Mouse (Mus musculus) intestine, postnatal 0 days (tissue): ENCODE results near the gene Smg9. TPM values are rescaled to one million over a fixed set of nuclear protein-coding genes. Genes with fewer than 3 reads are reported as not detected.

Experiments
- ATAC-seq: fragments of 200-750 bp; cut with Nextera tagmentation; 2 replicates; pipeline ENCODE4 v1.8.0; 2017; ENCODE audit warnings: mild to moderate bottlenecking, moderate TSS enrichment, moderate library complexity
- H3K27ac ChIP-seq: fragments of 300-500 bp; sonication (generic); 2 replicates; pipeline ENCODE4 v1.5.1; 2014; ENCODE audit warnings: mild to moderate bottlenecking, low read depth, low read length, moderate library complexity
- H3K27me3 ChIP-seq: fragments of 300-500 bp; sonication (generic); replicated peaks from 2 replicates; pipeline ENCODE4 v1.6.1; 2014; ENCODE audit warnings: low read length, mixed read lengths; ENCODE audit not compliant: control insufficient read depth, insufficient read depth
- H3K36me3 ChIP-seq: fragments of 300-500 bp; sonication (generic); 2 replicates; pipeline ENCODE4 v1.6.1; 2014; ENCODE audit warnings: mild to moderate bottlenecking, moderate library complexity; ENCODE audit not compliant: control insufficient read depth, insufficient read depth
- H3K4me1 ChIP-seq: fragments of 300-500 bp; sonication (generic); replicated peaks from 2 replicates; pipeline ENCODE4 v1.6.1; 2014; ENCODE audit warnings: antibody characterized with exemption, low read length, mixed read lengths; ENCODE audit not compliant: control insufficient read depth, insufficient read depth
- H3K4me2 ChIP-seq: fragments of 300-500 bp; sonication (generic); replicated peaks from 2 replicates; pipeline ENCODE4 v1.6.1; 2014; ENCODE audit warnings: low read depth, mild to moderate bottlenecking, moderate library complexity
- H3K4me3 ChIP-seq: fragments of 300-500 bp; sonication (generic); 2 replicates; pipeline ENCODE4 v1.5.1; 2014; ENCODE audit warnings: low read depth, low read length
- H3K9ac ChIP-seq: fragments of 300-500 bp; sonication (generic); 2 replicates; pipeline ENCODE4 v1.6.1; 2014; ENCODE audit warnings: mild to moderate bottlenecking, low read depth, low read length
- H3K9me3 ChIP-seq: fragments of 300-500 bp; sonication (generic); 2 replicates; pipeline ENCODE4 v1.6.1; 2016; ENCODE audit warnings: mixed run types; ENCODE audit not compliant: control insufficient read depth
- CTCF ChIP-seq: sonication (generic); IDR thresholded peaks from 2 replicates; pipeline ENCODE4 v1.5.1; 2016; ENCODE audit warnings: low read depth, mild to moderate bottlenecking, control low read depth, antibody characterized with exemption, moderate library complexity
- WGBS: fragments of 180-500 bp; shearing (Covaris S2); extraction: QIAGEN DNeasy Blood & Tissue Kit; methylation state at CpG from one replicate; pipeline ENCODE4 v1.1.7; 2014; 5-methylcytosine and 5-hydroxymethylcytosine counted together
- polyA plus RNA-seq: library from polyadenylated mRNA; unstranded; fragments of >200 nt; fragmentation: Nextera tagmentation; extraction: Ambion mirVana; gene quantifications from 2 replicates; pipeline ENCODE4 v1.2.1, GENCODE M21; 2015

Gene Smg9
- polyA plus RNA-seq, 1 experiment from 2014 or later = 15.1 TPM

DNA sequence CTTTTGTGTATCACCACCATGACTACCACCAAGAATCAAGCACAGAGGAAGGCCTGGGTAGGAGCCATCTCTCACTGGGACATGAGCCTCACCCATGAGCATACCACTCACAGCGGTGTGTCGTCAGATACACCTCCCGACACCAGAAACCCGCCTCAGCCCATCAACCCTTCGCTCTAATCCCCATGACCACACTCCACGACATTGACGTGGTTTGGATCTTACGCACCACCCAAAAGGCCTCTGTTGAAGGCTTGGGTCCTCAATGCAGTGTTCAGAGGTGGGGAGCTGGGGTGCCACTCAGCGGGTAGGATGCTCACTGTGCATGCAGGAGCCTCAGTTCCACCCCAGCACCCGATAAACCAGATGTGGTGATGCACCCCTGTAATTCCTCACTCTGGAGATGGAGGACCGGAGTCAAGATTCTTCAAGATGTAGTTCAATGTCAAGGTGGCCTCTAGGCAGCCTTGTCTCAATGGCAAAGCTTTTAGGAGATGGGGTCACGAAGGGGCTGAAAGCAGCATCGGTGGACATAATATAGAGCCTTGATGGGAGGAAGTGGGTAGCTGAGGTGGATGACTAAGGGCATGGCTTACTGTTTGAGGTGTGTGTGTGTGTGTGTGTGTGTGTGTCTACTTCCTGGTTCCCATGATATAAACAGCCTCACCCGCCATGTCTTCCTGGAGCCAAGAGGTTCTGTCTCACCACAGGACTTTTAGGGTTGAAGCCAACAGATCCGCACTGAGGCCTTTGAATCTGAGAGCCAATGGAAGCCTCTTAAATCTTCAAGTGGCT lies 31.3 kb downstream of the Smg9 start:
- H3K9me3 ChIP-seq = no peaks in the 10 kb centered on the region
- ATAC-seq = no peak
- no peak overlapping the region for H3K4me3 ChIP-seq
- H3K9ac ChIP-seq = no peak overlapping the region
- H3K4me1 ChIP-seq = no peaks in the 10 kb centered on the region
- H3K36me3 ChIP-seq = no peaks in the 10 kb centered on the region
- no peak overlapping the region for H3K27ac ChIP-seq
- peaks cover 8% of the 10 kb centered on the region; the same call in 1 of the 2 replicates for H3K27me3 ChIP-seq
- no peak for TF ChIP-seq CTCF
- WGBS = 90% methylated on average over 15 of the region's 15 CpGs
- no peak overlapping the region for H3K4me2 ChIP-seq

DNA sequence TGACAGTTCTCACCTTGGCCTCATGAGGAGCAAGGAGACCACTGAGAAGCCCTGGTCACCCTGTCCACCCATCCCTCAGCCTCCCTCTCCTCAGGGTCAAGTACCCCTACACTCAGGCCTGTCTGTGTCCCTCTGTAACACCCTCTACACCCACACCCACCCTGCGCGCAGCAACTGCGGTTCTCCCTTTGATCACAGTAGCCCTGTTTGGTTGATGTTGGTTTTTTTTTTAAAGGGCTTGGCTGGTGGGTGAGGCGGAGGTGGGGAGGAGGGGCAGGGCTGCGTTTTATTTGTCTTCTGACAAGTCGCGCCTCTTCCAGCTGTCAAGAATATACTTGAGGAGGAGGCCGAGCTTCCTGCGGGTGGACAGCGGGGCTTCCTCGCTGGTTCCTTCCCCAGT lies 32.3 kb downstream of the Smg9 start:
- Histone ChIP-seq H3K27ac (no peak overlapping the region), H3K9me3 (no peaks in the 10 kb centered on the region), H3K36me3 (no peaks in the 10 kb centered on the region), H3K9ac (no peak overlapping the region), H3K4me3 (no peak overlapping the region), H3K4me1 (no peaks in the 10 kb centered on the region), H3K27me3 (peaks cover 8% of the 10 kb centered on the region; the same call in 1 of the 2 replicates), H3K4me2 (no peak overlapping the region)
- ATAC-seq = no peak
- WGBS = 38% methylated on average over 11 of the region's 11 CpGs
- TF ChIP-seq CTCF = no peak

DNA sequence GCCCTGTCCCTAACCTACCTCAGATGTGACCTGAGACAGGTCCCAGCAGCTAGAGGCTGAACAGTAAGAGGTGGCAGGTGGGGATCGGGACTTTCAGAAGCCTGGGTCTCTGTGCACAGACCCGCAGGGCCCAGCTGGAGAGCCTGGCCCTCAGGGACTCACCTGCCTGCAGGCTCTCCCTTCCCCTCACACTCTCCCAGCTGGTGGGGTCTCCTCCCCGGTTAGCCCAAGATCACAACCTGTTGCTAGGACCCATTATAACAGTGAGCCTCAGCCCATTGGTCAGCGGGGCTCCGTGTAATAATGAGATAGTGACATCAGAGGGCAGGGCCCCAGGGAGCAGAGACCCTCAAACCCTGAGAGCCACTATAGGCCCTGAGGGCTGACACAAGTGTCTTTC lies 35.9 kb downstream of the Smg9 start:
- H3K4me2 ChIP-seq = no peak overlapping the region
- H3K4me3 ChIP-seq = no peak overlapping the region
- no peaks in the 10 kb centered on the region for H3K36me3 ChIP-seq
- no peak for TF ChIP-seq CTCF
- H3K9ac ChIP-seq = no peak overlapping the region
- no peaks in the 10 kb centered on the region for H3K4me1 ChIP-seq
- no peak for ATAC-seq
- no peak overlapping the region for H3K27ac ChIP-seq
- no peaks in the 10 kb centered on the region for H3K9me3 ChIP-seq
- H3K27me3 ChIP-seq = peaks cover 8% of the 10 kb centered on the region; the same call in 1 of the 2 replicates
- WGBS = 68% methylated on average over 5 of the region's 5 CpGs

DNA sequence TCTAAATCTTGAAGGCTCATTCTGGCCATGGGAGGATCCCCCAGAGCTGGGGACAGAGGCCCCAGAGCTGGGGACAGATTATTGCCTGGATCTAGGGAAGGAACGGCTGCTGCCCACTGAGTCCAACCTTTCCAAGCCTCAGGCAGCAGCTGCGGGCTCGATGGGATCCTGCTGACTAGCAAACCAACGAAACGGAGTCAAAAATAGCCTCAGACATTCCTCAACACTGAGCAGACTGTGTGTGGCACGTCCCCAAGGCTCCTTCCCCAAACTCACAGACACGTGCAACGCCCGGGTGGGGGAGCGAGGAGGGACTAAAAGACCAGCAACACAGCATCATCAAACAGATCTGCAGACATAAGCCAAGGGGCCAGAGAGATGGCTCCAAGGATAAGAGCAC lies 38.6 kb downstream of the Smg9 start:
- H3K9ac ChIP-seq = no peak overlapping the region
- H3K4me1 ChIP-seq = no peaks in the 10 kb centered on the region
- peaks cover 6% of the 10 kb centered on the region; the same call in 1 of the 2 replicates for H3K27me3 ChIP-seq
- no peaks in the 10 kb centered on the region for H3K9me3 ChIP-seq
- no peaks in the 10 kb centered on the region for H3K36me3 ChIP-seq
- ATAC-seq = no peak
- no peak overlapping the region for H3K4me2 ChIP-seq
- no peak overlapping the region for H3K27ac ChIP-seq
- WGBS = 65% methylated on average over 10 of the region's 10 CpGs
- no peak for TF ChIP-seq CTCF
- H3K4me3 ChIP-seq = no peak overlapping the region

DNA sequence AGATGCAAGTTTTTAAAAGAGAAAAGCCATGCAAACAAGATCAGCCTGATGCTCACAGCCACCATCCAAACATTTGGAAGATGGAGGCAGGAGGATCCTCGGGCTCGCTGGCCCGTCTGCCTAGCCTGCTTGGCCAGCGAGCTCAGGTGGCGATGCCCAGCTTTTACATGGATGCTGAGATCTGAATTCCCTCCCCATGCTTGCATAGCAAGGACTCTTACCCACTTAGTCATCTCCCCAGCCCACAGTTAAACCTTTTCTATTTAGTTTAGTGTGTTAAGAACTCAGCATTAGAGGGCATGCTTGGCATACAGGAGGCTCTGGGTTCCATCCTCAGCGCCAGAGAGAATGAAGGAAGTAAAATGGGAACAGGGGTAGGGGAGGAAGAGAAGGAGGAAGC lies 39.8 kb downstream of the Smg9 start:
- no peak for ATAC-seq
- Histone ChIP-seq H3K27me3 (no peaks in the 10 kb centered on the region), H3K4me1 (no peaks in the 10 kb centered on the region), H3K36me3 (no peaks in the 10 kb centered on the region), H3K4me2 (no peak overlapping the region), H3K9me3 (no peaks in the 10 kb centered on the region), H3K9ac (no peak overlapping the region), H3K27ac (no peak overlapping the region), H3K4me3 (no peak overlapping the region)
- 73% methylated on average over 6 of the region's 6 CpGs for WGBS
- TF ChIP-seq CTCF = no peak

DNA sequence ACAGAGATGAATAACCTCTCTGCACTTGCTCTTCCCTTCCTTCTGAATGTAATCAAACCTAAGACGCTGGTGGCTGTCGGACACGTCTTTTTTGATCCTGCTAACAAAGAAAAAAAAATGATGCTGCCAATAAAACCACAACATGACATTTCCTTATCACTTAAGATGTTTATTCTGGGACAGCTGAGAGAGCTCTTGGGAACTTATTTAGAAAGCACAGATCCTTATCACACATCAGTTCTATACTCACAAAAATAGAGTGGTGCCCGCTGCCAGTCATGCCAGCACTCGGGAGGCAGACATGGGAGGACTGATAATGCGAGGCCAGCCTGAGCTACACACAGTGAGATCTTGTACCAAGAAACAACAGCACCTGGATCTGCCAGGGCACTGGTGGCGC lies 40.5 kb downstream of the Smg9 start:
- Histone ChIP-seq H3K9ac (no peak overlapping the region), H3K9me3 (no peaks in the 10 kb centered on the region), H3K4me2 (no peak overlapping the region), H3K36me3 (no peaks in the 10 kb centered on the region), H3K4me3 (no peak overlapping the region), H3K27ac (no peak overlapping the region), H3K27me3 (no peaks in the 10 kb centered on the region), H3K4me1 (no peaks in the 10 kb centered on the region)
- no peak for ATAC-seq
- 54% methylated on average over 7 of the region's 7 CpGs for WGBS
- no peak for TF ChIP-seq CTCF
